Mouse (Mus musculus): ENCODE measurements at regions not wholly inside any gene's neighbourhood (a gene's known extent, or its start where the extent isn't known, plus 50 kb on each side); places are given as distances from the start of the nearest gene placed in this dataset.

GRCm38 (mm10) chr4:81178782-81179135 is 263.9 kb downstream of the Mpdz start:
- peak; percentile 52 to 63 for DNase-seq (ENCODE audit: low spot score in 2 of 2)

GRCm38 (mm10) chr4:81216123-81216522 is 226.5 kb downstream of the Mpdz start:
- DNase-seq (ENCODE audit: low spot score in 2 of 2) = no peak

- no peak for DNase-seq (ENCODE audit: low spot score in 2 of 2)
Measured at GRCm38 (mm10) chr4:81217979-81218378, 224.6 kb downstream of the Mpdz start.

- DNase-seq (ENCODE audit: low spot score in 2 of 2) = no peak
Measured at GRCm38 (mm10) chr4:81222034-81222433, 220.6 kb downstream of the Mpdz start.

- DNase-seq (ENCODE audit: low spot score in 2 of 2) = no peak
Measured at GRCm38 (mm10) chr4:81222468-81223175, 220.0 kb downstream of the Mpdz start.
